Mouse (Mus musculus) myocyte (in vitro differentiated cells): ENCODE measurements around the gene Tgfb1.

Source experiments
- CEBPB ChIP-seq: IDR thresholded peaks from 2 replicates; pipeline ENCODE4 v1.6.1; 2011; ENCODE audit warnings: mild to moderate bottlenecking, moderate library complexity; ENCODE audit not compliant: poor library complexity, insufficient read depth, severe bottlenecking
- E2F4 ChIP-seq: IDR thresholded peaks from one replicate; pipeline ENCODE4 v1.6.1; 2011; ENCODE audit warnings: mild to moderate bottlenecking, control low read depth, moderate library complexity; ENCODE audit not compliant: insufficient read depth
- MAX ChIP-seq: IDR thresholded peaks from one replicate; pipeline ENCODE4 v1.6.1; 2011; ENCODE audit warnings: low read depth, mild to moderate bottlenecking, control low read depth
- MYOD1 ChIP-seq, 3 experiments: IDR thresholded peaks; one replicate each; pipeline ENCODE4 v1.6.1; 2011; ENCODE audit warnings: control low read depth in 2 of 3, low read depth in 2 of 3, mild to moderate bottlenecking in 2 of 3, moderate library complexity in 1 of 3; ENCODE audit not compliant: insufficient read length in 2 of 3, control insufficient read depth in 1 of 3
- MYOG ChIP-seq, 3 experiments: IDR thresholded peaks; one replicate each; pipeline ENCODE4 v1.6.1; 2011; ENCODE audit warnings: control low read depth in 2 of 3, low read depth in 2 of 3, mild to moderate bottlenecking in 2 of 3; ENCODE audit not compliant: insufficient read length in 2 of 3, control insufficient read depth in 1 of 3, insufficient read depth in 1 of 3
- POLR2A ChIP-seq: IDR thresholded peaks from one replicate; pipeline ENCODE4 v1.6.1; 2011; ENCODE audit warnings: low read depth, mild to moderate bottlenecking, control low read depth, moderate library complexity; ENCODE audit not compliant: insufficient read length
- POLR2AphosphoS2 ChIP-seq: IDR thresholded peaks from one replicate; pipeline ENCODE4 v1.6.1; 2011; ENCODE audit warnings: low read depth, control low read depth; ENCODE audit not compliant: insufficient read length
- REST ChIP-seq: IDR thresholded peaks from one replicate; pipeline ENCODE4 v1.6.1; 2011; ENCODE audit warnings: mild to moderate bottlenecking, control low read depth, moderate library complexity; ENCODE audit not compliant: insufficient read depth, insufficient read length
- SRF ChIP-seq: IDR thresholded peaks from one replicate; pipeline ENCODE4 v1.6.1; 2011; ENCODE audit warnings: low read depth; ENCODE audit not compliant: control insufficient read depth, insufficient read length
- TCF12 ChIP-seq: IDR thresholded peaks from one replicate; pipeline ENCODE4 v1.6.1; 2011; ENCODE audit warnings: mild to moderate bottlenecking, control low read depth; ENCODE audit not compliant: poor library complexity, insufficient read depth, severe bottlenecking
- TCF3 ChIP-seq: IDR thresholded peaks from one replicate; pipeline ENCODE4 v1.6.1; 2011; ENCODE audit warnings: low read depth, control low read depth; ENCODE audit not compliant: insufficient read length
- USF1 ChIP-seq: IDR thresholded peaks from one replicate; pipeline ENCODE4 v1.6.1; 2011; ENCODE audit warnings: low read depth, mild to moderate bottlenecking, control low read depth, moderate library complexity

GRCm38 (mm10) chr7:25637099-25637498 is 49.7 kb upstream of the Tgfb1 start:
- TF ChIP-seq TCF12 (no peak), MYOG (IDR thresholded peaks at IDR 0.05; ENCODE audit: control insufficient read depth in 1 of 3, insufficient read depth in 1 of 3, insufficient read length in 2 of 3, low read depth in 2 of 3) (no peak), POLR2A (no peak), USF1 (no peak), CEBPB (no peak), TCF3 (no peak), E2F4 (no peak), MAX (no peak), POLR2AphosphoS2 (no peak), REST (no peak), SRF (no peak), MYOD1 (IDR thresholded peaks at IDR 0.05; ENCODE audit: control insufficient read depth in 1 of 3, insufficient read length in 2 of 3, low read depth in 2 of 3) (no peak)
